Mouse (Mus musculus) layer of hippocampus, adult 2 months (tissue): Measurements from ENCODE around the gene Ncam1. TPM values are rescaled to one million over a fixed set of nuclear protein-coding genes. Genes with fewer than 3 reads are reported as not detected.

ENCODE experiments used
- DNase-seq, 2 experiments: peaks; one replicate each; pipeline ENCODE4 v3.0.0; 2022; ENCODE audit warnings: low spot score in 2 of 2
- H3K27ac ChIP-seq: fragments of 200-600 bp; 2 replicates; pipeline ENCODE4 v1.8.1; 2022
- H3K4me3 ChIP-seq: fragments of 200-600 bp; 2 replicates; pipeline ENCODE4 v1.8.1; 2022; ENCODE audit warnings: mild to moderate bottlenecking
- CTCF ChIP-seq: fragments of 200-600 bp; conservative IDR thresholded peaks from 2 replicates; pipeline ENCODE4 v1.8.1; 2022; ENCODE audit warnings: antibody characterized with exemption, mild to moderate bottlenecking, moderate library complexity
- total RNA-seq, 2 experiments: library from RNA; stranded (reverse); gene quantifications; 2 replicates each; pipeline ENCODE4 v1.2.3; 2021

The Ncam1 gene
- total RNA-seq, 2 experiments from 2014 or later, result 303 to 307 TPM

- no peak for TF ChIP-seq CTCF
- no peak overlapping the region for H3K4me3 ChIP-seq
- peak overlapping the region; percentile 41; the same call in 1 of the 2 replicates for H3K27ac ChIP-seq
- DNase-seq, result no peak
Observed at GRCm38 (mm10) chr9:49792646-49793045, 6.1 kb downstream of the Ncam1 start.

- peak overlapping the region; percentile 39; the same call in 1 of the 2 replicates for H3K27ac ChIP-seq
Observed at GRCm38 (mm10) chr9:49781016-49781772, 17.5 kb downstream of the Ncam1 start.

GRCm38 (mm10) chr9:49777015-49777637 lies 21.6 kb downstream of the Ncam1 start:
- TF ChIP-seq CTCF, result no peak
- DNase-seq, result no peak
- Histone ChIP-seq H3K27ac (peak overlapping the region; percentile 32), H3K4me3 (no peak overlapping the region)

More at GRCm38 (mm10) chr9:49781016-49781772, 17.5 kb downstream of the Ncam1 start:
- no peak overlapping the region for H3K4me3 ChIP-seq
- DNase-seq, result no peak
- TF ChIP-seq CTCF, result no peak

- no peak for TF ChIP-seq CTCF
- Histone ChIP-seq H3K4me3 (no peak overlapping the region), H3K27ac (no peak overlapping the region)
- DNase-seq, result no peak
Observed at GRCm38 (mm10) chr9:49766634-49767033, 32.1 kb downstream of the Ncam1 start.

GRCm38 (mm10) chr9:49760571-49760970 lies 38.2 kb downstream of the Ncam1 start:
- DNase-seq, result no peak
- TF ChIP-seq CTCF, result no peak

GRCm38 (mm10) chr9:49758436-49758835 lies 40.3 kb downstream of the Ncam1 start:
- DNase-seq, result no peak
- no peak for TF ChIP-seq CTCF
- H3K4me3 ChIP-seq, result no peak overlapping the region
- peak overlapping the region; percentile 74 for H3K27ac ChIP-seq

More at GRCm38 (mm10) chr9:49760571-49760970, 38.2 kb downstream of the Ncam1 start:
- no peak overlapping the region for H3K4me3 ChIP-seq
- H3K27ac ChIP-seq, result no peak overlapping the region

GRCm38 (mm10) chr9:49757986-49758385 lies 40.7 kb downstream of the Ncam1 start:
- Histone ChIP-seq H3K27ac (peak overlapping the region; percentile 74), H3K4me3 (no peak overlapping the region)
- TF ChIP-seq CTCF, result no peak
- DNase-seq, result no peak

GRCm38 (mm10) chr9:49757582-49757981 lies 41.1 kb downstream of the Ncam1 start:
- DNase-seq, result no peak
- Histone ChIP-seq H3K27ac (peak overlapping the region; percentile 74), H3K4me3 (no peak overlapping the region)
- TF ChIP-seq CTCF, result peak; percentile 61

- DNase-seq, result no peak
- no peak overlapping the region for H3K27ac ChIP-seq
- TF ChIP-seq CTCF, result no peak
- H3K4me3 ChIP-seq, result no peak overlapping the region
Observed at GRCm38 (mm10) chr9:49756725-49757124, 42.0 kb downstream of the Ncam1 start.

- DNase-seq, result no peak
- no peak for TF ChIP-seq CTCF
- no peak overlapping the region for H3K4me3 ChIP-seq
- H3K27ac ChIP-seq, result peak overlapping the region; percentile 29; the same call in 1 of the 2 replicates
Observed at GRCm38 (mm10) chr9:49755214-49755613, 43.5 kb downstream of the Ncam1 start.

- TF ChIP-seq CTCF, result no peak
- no peak for DNase-seq
- Histone ChIP-seq H3K27ac (no peak overlapping the region), H3K4me3 (no peak overlapping the region)
Observed at GRCm38 (mm10) chr9:49751466-49751865, 47.3 kb downstream of the Ncam1 start.

- no peak overlapping the region for H3K4me3 ChIP-seq
- H3K27ac ChIP-seq, result 0 out of 2 replicates have a peak overlapping the region, but pooled peaks have one; percentile 1
- TF ChIP-seq CTCF, result no peak
- DNase-seq, result no peak
Observed at GRCm38 (mm10) chr9:49746176-49746575, 52.5 kb downstream of the Ncam1 start.

GRCm38 (mm10) chr9:49745696-49746095 lies 53.0 kb downstream of the Ncam1 start:
- TF ChIP-seq CTCF, result no peak
- H3K4me3 ChIP-seq, result no peak overlapping the region
- H3K27ac ChIP-seq, result 0 out of 2 replicates have a peak overlapping the region, but pooled peaks have one; percentile 1
- DNase-seq, result no peak
